Mouse (Mus musculus) c-Kit-positive CD71-negative TER-119-negative erythroid progenitor cells, embryonic 14.5 days (primary cell): Measurements from ENCODE around the gene Casr.

Experiments
- DNase-seq: peaks from one replicate; pipeline ENCODE4 v3.0.0-alpha.2; 2013; ENCODE audit warnings: low read depth

Gene Casr

DNA sequence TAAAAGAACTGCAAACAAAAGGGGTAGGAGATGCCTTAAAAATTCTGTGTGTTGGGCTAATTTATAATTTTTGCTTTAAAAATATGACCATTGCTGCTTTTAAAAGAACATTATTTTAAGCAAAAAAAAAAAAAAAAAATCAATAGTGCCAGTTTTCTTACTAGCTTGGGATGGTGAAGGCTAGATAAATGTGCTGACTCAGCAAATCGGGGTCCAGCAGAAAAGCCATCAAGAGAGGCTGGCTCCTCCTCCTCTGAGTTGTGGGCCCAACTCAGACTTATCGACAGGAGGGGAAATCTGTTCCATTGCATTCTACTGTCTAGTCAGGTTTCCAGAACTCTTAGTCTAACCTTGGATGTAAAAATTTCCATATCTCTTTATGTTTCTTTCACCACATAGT, 45.6 kb downstream of the Casr start:
- DNase-seq = no peak

DNA sequence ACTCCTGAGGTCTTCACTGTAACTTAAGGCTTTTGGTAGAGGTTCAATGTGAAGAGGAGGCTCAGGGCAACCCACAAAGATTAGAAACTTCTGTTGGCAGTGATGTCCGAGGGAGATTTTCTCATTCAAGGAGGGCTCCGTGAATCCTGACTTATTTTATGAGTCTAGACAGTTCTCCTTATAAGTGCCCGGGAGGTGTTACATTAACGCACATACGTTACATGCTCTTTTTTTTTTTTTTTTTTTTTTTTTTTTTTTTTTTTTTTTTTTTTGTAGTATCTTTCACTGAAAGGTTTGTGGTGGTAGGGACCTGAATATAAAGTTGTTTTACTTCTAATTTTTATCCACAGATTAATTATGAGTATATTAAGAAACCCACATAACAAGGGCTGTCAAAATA, 54.6 kb downstream of the Casr start:
- DNase-seq = no peak

DNA sequence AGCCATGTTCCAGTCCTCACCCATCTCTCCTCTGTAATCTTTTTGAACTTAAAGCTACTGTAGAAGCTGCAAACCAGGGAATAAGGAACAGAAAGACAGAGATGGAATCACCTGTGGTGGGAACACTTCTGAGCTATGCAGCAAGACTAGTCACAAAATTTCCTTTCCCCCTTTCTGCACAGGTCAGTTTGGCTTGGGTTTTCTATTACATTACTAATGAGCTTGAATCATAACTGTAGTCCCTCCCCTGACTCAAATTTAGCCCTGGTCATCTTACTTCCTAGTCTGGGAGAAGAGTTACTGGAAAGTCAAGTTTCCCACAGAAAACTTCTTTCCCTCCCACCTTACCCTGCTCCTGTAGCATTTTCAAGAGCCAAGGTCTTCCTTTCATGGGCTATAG, 55.1 kb downstream of the Casr start:
- no peak for DNase-seq

- DNase-seq = no peak
These were observed 56.0 kb downstream of the Casr start for GRCm38 (mm10) chr16:36505913-36506312.

DNA sequence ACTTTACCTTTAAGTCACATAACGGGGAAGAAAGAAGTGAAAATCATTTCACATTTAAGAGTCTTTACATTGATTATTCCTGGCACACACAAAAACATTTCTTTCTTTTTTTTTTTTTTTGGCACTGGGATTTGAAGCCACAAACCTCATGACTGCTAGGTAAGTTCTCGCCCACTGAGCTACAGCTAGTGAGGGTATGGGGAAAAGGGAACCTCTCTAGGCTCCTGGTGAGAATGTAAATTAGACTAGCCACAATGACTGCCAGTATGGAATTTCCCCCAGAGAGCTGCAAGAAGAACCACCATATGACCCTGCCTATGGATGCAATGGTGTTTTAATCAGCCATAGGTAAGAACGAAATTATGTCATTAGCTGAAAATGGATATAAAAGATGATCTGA, 56.8 kb downstream of the Casr start:
- no peak for DNase-seq

DNA sequence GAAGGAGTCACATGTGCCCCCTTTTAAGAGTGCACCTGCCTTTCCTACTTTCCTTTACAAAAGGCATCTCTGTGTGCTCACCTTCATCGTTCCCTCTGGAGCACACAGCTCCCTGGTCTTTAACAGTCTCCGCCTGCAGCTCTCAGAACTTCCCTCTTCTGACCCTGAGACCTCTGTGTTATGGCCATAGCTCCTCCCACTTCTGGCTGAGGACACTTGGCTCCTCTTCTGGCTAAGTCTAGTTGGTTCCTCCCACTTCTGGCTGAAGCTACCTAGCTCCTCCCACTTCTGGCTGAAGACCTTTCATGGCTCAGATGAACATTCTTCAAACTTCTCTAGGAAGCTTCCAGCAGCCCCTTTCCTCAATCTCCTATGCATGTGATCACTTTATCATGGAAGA, 59.7 kb downstream of the Casr start:
- no peak for DNase-seq

DNA sequence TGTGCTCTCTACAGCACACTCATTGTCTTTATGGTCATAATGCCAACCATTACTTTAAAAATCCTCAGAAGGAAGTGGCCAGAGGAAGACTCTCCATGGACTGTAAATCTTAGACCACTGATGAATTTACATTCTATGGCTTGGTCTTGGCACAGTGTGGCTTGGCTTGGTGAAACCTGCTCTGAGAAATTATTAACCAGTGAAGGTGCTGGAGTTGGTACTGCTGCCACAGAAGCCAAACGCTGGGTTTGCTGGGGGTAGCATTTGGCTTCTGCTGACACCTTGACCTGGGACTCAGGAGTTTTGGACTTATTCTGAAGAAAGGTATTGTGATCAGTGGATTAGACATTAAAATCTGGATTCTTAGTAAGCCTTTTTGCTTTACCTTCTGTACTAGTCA, 69.5 kb downstream of the Casr start:
- DNase-seq = no peak

GRCm38 (mm10) chr16:36476866-36477265, 85.1 kb downstream of the Casr start:
- peak; percentile 53 for DNase-seq

DNA sequence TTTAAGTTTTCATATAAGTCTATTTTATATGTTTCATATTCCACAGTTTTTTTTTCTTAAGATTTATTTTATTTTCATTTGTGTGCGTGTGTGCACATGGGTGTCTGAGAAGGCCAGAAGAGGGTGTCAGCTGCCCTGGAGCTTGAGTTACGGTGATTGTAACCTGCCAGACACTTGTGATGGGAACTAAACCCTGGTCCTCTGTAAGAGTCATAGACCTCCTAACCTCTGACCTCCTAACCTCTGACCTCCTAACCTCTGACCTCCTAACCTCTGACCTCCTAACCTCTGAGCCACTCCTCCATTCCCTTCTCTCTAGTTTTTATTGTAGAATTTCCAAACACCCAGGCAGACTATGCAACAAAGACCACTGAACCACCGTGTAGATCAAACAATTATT, 86.4 kb downstream of the Casr start:
- DNase-seq = no peak

DNA sequence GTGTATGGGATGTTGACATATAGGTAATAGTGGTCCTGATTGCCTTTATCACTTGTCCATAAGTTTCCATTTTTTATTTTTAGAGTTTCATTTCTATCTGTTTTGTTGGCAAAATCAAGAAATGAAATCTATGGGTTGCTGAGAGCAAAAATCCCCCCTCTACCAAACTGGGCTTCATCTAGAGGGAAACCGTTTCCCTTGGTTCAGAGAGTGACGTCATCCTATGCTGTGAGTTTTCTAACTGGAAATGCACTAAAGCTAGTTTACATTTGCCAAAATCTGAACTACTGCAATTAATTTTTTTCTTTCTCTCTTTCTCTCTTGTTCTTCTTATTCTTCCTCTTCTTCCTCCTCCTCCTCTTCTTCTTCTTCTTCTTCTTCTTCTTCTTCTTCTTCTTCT, 87.1 kb downstream of the Casr start:
- no peak for DNase-seq

DNA sequence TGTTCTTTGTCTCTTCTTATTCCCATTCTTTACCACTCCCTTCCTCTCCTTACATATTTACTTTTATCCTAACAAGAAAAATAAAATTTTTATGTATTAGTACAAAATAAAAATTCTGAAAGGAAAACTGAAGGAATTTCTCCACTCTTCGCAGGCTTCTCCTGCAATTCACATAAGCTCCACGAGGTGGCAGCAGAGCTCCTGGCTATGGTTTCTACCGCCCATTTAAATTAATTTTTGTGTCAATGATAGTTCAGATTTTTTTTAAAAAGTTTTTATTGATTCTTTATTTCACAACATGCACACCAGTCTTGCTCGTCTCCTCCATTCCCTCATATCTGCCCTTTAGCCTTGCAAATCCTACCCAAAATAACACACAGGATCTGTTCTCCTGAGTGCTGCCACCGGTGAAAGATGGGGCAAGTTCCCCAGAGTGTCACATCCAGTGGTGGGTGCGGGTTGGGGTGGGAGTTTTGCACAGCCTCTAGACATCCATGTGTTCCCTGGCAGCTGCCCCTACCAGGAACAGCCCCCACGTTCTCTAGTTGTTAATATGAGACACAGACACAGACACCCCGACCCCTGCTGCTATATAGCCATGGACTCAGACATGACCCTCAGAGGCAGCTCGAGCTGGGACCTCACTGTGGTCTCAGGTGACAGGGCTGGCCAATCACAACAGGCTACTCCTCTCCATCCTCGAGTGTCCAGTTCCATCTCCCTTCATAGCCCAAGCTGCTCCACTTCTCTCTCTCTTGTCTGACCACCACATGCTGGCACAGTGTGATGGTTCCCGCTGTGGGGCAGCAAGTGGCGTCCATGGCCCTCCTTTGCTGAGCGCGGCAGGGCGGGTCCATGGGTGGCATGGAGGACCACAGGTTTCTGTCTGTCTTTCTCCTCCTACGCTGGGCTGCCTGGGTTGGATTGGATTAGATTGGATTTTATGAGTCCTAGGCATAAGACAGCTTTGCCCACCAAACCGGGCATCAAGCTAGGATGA, 88.4 kb downstream of the Casr start:
- DNase-seq = no peak

GRCm38 (mm10) chr16:36471066-36471633, 90.8 kb downstream of the Casr start:
- DNase-seq = no peak

DNA sequence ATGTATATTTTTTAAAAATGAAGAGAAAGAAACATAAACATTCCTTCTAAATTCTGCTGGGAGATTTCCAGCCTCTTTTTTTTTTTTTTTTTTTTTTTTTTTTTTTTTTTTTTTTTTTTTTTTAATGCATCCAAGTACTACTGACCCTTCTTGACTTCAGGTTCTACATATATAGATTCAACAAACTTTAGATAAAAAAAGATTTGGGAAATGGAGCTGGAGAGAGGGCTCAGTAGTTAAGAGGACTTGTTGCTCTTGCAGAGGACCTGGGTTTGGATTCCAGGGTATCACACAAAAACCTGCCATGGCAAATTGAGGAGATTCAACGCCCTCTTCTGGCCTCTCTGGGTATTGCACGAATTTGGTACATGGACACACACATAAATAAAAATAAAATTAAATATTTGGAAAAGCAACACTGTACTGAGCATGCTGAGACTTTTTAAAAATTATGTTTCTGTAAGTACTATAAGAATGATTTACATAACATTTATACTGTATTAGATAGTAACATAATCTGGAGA, 91.9 kb downstream of the Casr start:
- DNase-seq = no peak

DNA sequence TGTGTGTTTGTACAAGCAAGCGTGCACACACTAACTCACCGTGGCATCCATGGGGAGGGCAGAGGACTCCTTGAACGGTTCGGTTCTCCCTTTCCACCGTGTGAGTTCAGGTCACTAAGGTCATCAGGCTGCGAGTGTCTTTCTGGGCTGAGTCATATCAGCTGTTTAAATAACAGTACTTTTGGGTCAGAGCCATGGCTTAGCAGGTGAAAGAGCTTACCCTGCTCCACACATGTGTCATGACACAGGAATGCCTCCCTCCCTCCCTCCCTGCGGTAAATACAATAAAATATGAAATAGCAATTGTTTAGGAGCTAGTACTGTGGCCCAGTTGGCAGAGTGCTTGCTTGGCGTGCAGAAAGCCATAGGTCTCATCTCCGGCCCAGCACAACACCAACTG, 92.6 kb downstream of the Casr start:
- DNase-seq = no peak

DNA sequence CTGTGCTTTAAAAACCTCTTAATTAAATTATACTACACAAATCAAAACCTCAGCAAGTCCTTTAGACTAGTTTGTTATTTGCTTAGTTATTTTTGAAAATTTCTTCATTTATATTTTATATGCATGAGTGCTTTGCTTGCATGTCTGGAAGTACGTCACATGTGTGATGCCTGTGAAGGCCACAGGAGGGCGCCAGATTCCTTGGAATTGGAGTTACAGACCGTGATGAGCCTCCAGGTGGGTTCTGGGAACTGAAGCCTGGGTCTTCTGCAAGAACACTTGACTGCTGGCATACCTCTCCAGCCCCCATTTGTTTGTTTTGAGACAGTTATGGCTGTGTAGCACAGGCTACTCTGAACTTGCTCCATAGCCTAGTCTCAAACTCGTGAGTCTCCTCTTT, 93.1 kb downstream of the Casr start:
- DNase-seq = no peak

DNA sequence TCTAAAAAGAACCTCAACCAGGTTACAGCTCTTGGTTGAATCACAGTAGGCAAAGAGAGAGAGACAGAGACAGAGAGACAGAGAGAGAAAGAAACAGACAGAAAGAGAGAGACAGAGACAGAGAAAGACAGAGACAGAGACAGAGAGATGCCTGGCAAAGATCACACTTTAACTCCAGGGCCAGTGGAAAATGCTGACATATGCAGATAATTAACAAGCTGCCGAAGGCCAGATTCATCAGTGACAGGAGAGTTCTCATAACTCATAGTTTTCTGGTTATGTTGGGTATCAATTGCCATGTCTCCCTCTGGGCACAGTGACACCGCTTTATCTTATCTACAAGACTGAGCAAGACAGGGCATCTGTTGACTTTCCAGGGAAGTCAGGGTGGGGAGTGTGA, 94.0 kb downstream of the Casr start:
- DNase-seq = no peak

- DNase-seq = no peak
These were observed 96.5 kb downstream of the Casr start for GRCm38 (mm10) chr16:36465436-36465835.

GRCm38 (mm10) chr16:36464076-36464475, 97.9 kb downstream of the Casr start:
- no peak for DNase-seq

DNA sequence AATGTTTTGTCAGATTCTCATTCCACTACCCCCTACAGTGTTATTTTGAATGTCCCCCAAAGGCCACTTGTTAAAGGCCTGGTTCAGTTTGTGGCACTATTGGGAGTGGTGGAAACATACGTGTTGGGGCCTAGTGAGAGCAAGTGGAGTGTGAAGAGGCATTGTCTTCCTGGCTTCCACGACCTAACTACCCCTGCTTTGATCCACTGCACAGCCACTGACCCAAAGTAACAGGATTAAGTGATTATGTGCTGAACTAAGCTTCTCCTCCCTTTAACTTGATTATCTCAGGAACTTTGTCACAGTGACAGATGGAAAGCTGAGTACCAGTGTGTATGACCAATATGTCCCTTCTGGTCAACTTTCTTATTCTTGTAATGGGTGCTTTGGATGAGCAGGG, 101.5 kb downstream of the Casr start:
- DNase-seq = no peak

DNA sequence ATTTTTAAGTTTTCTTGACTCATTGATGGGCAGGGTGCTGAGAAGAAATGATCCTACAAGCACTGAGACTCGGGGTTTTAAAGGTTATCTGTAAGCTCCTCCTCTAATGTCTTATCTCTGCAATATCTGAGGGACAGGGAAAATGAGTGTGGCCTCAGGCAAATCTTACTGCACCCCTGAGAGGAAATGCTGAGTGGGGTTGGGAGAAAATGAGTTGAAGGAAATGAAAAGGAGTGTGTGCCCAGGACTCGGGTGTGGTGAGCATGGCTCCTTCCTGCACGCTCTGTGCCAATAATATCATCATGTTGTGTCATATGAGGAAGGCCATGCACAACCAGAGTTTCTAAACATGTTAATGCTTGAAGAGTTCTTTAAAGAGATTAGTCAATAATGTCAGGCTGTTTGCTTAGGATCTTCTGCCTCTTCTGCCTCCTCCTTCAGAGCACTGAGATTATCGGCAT, 106.6 kb downstream of the Casr start, which contains the start of gene Stfa3:
TSS of gene Stfa3 (minus strand) at position 51 of the 461 bp plus-strand sequence.
- DNase-seq = no peak
